Mouse (Mus musculus) CD4-positive naive resting alpha-beta T cell, adult 76 days (primary cell): Measurements from ENCODE around the gene Serpina1d. TPM values are rescaled to one million over a fixed set of nuclear protein-coding genes. Genes with fewer than 3 reads are reported as not detected.

Source experiments
- total RNA-seq: library from RNA; stranded (reverse); gene quantifications from one replicate; pipeline ENCODE4 v1.2.4, GENCODE M21; 2023

Gene Serpina1d
- total RNA-seq: not detected

GRCm38 (mm10) chr12:103773246-103773851 is at the start of gene Serpina1d:
Serpina1d (minus strand) TSS chr12:103773592.

Other genes starting within 250 kb of the Serpina1d start
- not detected for gene Ppp4r4, start 241.3 kb downstream of the Serpina1d start, total RNA-seq
- not detected for gene Serpina10, start 142.1 kb downstream of the Serpina1d start, total RNA-seq
- gene Serpina6, start 116.4 kb downstream of the Serpina1d start, total RNA-seq: not detected
- not detected for gene Serpina16, start 97.5 kb downstream of the Serpina1d start, total RNA-seq
- not detected for gene Serpina1f, start 78.1 kb downstream of the Serpina1d start, total RNA-seq
- not detected for gene Serpina1b, start 56.8 kb upstream of the Serpina1d start, total RNA-seq
- gene Serpina1a, start 90.0 kb upstream of the Serpina1d start, total RNA-seq: not detected
- not detected for gene Serpina1c, start 131.3 kb upstream of the Serpina1d start, total RNA-seq
- not detected for gene Serpina1e, start 185.4 kb upstream of the Serpina1d start, total RNA-seq
- not detected for gene Serpina11, start 216.4 kb upstream of the Serpina1d start, total RNA-seq
- gene Serpina9, start 240.2 kb upstream of the Serpina1d start, total RNA-seq: not detected